Mouse (Mus musculus) thymus, adult 2 months (tissue): Measurements from ENCODE around the gene Ilvbl.

Source experiments
- CTCF ChIP-seq: fragments of 200-500 bp; IDR thresholded peaks from 2 replicates; pipeline ENCODE4 v1.5.1; 2012; ENCODE audit warnings: mild to moderate bottlenecking, control low read depth, low read length, moderate library complexity, borderline replicate concordance; ENCODE audit not compliant: control insufficient read depth, poor library complexity, insufficient read depth; ENCODE audit errors: extremely low read depth
- POLR2A ChIP-seq: fragments of 200-500 bp; IDR thresholded peaks from 2 replicates; pipeline ENCODE4 v1.6.1; 2012; ENCODE audit warnings: mild to moderate bottlenecking, low read length, control low read depth, moderate library complexity; ENCODE audit not compliant: control insufficient read depth, poor library complexity, insufficient read depth; ENCODE audit errors: extremely low read depth

DNA sequence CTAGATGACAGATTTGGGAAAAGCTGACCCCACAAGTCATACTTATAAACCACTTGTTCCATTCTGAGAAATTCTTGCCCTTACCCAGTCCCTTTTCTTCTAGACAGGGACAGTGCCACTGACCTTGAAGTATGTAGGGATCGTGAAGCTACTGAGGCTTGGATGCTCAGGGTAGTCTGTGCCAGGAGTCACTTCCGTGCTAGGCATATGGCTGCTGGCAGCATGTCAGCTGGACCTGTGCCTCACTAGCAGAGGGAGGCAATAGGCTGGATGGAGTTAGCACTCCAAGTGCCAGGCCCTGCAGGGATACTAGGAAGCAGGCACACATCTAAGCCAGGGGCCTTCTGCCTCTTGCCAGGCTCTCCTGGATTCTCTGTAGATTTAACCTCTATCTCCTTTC, 1.5 kb downstream of the Ilvbl start:
- no peak for TF ChIP-seq POLR2A
- no peak for TF ChIP-seq CTCF
